Mouse (Mus musculus) monocyte, adult 5-6 weeks (primary cell): ENCODE measurements around the gene Gm42669. TPM values are rescaled to one million over a fixed set of nuclear protein-coding genes. Genes with fewer than 3 reads are reported as not detected.

Experiments
- ATAC-seq: fragments of 153-309, 156-312 bp; replicated peaks from 2 replicates; pipeline ENCODE4 v1.8.0; 2017; ENCODE audit warnings: mild to moderate bottlenecking; ENCODE audit not compliant: low TSS enrichment, insufficient number of reproducible peaks, severe bottlenecking, poor library complexity, low FRiP score
- total RNA-seq: library from RNA; stranded (forward); fragments of 200-1000, 200-491, 200-594 nt; gene quantifications from 3 replicates; pipeline ENCODE4 v1.2.3, GENCODE M21; 2017

Gene Gm42669
- total RNA-seq, 1 experiment from 2014 or later = 0.76 TPM

GRCm38 (mm10) chr5:107515453-107515852, 8.0 kb downstream of the Gm42669 start:
- no peak for ATAC-seq

GRCm38 (mm10) chr5:107516087-107516486, 8.7 kb downstream of the Gm42669 start:
- ATAC-seq = no peak

- ATAC-seq = no peak
Observed at GRCm38 (mm10) chr5:107518602-107519001, 11.2 kb downstream of the Gm42669 start.

GRCm38 (mm10) chr5:107521386-107521785, 14.0 kb downstream of the Gm42669 start:
- no peak for ATAC-seq

GRCm38 (mm10) chr5:107521897-107522296, 14.5 kb downstream of the Gm42669 start:
- ATAC-seq = peak; percentile 89

- no peak for ATAC-seq
Observed at GRCm38 (mm10) chr5:107524281-107524680, 16.9 kb downstream of the Gm42669 start.

- no peak for ATAC-seq
Observed at GRCm38 (mm10) chr5:107528856-107529255, 21.4 kb downstream of the Gm42669 start.

- ATAC-seq = no peak
Observed at GRCm38 (mm10) chr5:107533590-107533989, 26.2 kb downstream of the Gm42669 start.

GRCm38 (mm10) chr5:107534581-107534980, 27.2 kb downstream of the Gm42669 start, which contains the start of gene 1700028K03Rik:
1700028K03Rik (plus strand) TSS chr5:107534709.
- no peak for ATAC-seq

GRCm38 (mm10) chr5:107541696-107542095, 34.3 kb downstream of the Gm42669 start:
- ATAC-seq = no peak

- ATAC-seq = no peak
Observed at GRCm38 (mm10) chr5:107545927-107546326, 38.5 kb downstream of the Gm42669 start.

GRCm38 (mm10) chr5:107547955-107548354, 40.5 kb downstream of the Gm42669 start:
- no peak for ATAC-seq

- ATAC-seq = no peak
Observed at GRCm38 (mm10) chr5:107548444-107548843, 41.0 kb downstream of the Gm42669 start.

GRCm38 (mm10) chr5:107554336-107554735, 46.9 kb downstream of the Gm42669 start:
- no peak for ATAC-seq

GRCm38 (mm10) chr5:107556969-107557368, 49.5 kb downstream of the Gm42669 start:
- no peak for ATAC-seq

- no peak for ATAC-seq
Observed at GRCm38 (mm10) chr5:107569148-107569547, 61.7 kb downstream of the Gm42669 start.

GRCm38 (mm10) chr5:107597301-107598077, 90.1 kb downstream of the Gm42669 start, which contains the start of the genes Rpap2 and Glmn:
Rpap2 (plus strand) TSS chr5:107597373.
Glmn (minus strand) TSS chr5:107597888.
- peak; percentile 82 for ATAC-seq

GRCm38 (mm10) chr5:107598380-107598779, 91.0 kb downstream of the Gm42669 start:
- no peak for ATAC-seq

GRCm38 (mm10) chr5:107611224-107611623, 103.8 kb downstream of the Gm42669 start:
- peak; percentile 86 for ATAC-seq

- no peak for ATAC-seq
Observed at GRCm38 (mm10) chr5:107617986-107618385, 110.6 kb downstream of the Gm42669 start.
